Mouse (Mus musculus) midbrain, embryonic 16.5 days (tissue): Measurements from ENCODE around the gene Gse1. TPM values are rescaled to one million over a fixed set of nuclear protein-coding genes. Genes with fewer than 3 reads are reported as not detected.

Experiments
- ATAC-seq: fragments of 200-750 bp; cut with Nextera tagmentation; 2 replicates; pipeline ENCODE4 v1.8.0; 2017; ENCODE audit warnings: moderate TSS enrichment
- H3K27ac ChIP-seq: fragments of 300-500 bp; sonication (generic); 2 replicates; pipeline ENCODE4 v1.5.1; 2014; ENCODE audit warnings: mild to moderate bottlenecking, low read length, mixed read lengths
- H3K27me3 ChIP-seq: fragments of 300-500 bp; sonication (generic); 2 replicates; pipeline ENCODE4 v1.6.1; 2014; ENCODE audit warnings: low read depth, low read length, mixed read lengths; ENCODE audit not compliant: control insufficient read depth, insufficient read depth
- H3K36me3 ChIP-seq: fragments of 300-500 bp; sonication (generic); 2 replicates; pipeline ENCODE4 v1.6.1; 2014; ENCODE audit warnings: mild to moderate bottlenecking, low read length, moderate library complexity, mixed read lengths; ENCODE audit not compliant: control insufficient read depth, insufficient read depth
- H3K4me1 ChIP-seq: fragments of 300-500 bp; sonication (generic); 2 replicates; pipeline ENCODE4 v1.6.1; 2014; ENCODE audit warnings: mild to moderate bottlenecking, low read length, mixed read lengths; ENCODE audit not compliant: control insufficient read depth, insufficient read depth
- H3K4me2 ChIP-seq: fragments of 300-500 bp; sonication (generic); 2 replicates; pipeline ENCODE4 v1.6.1; 2014; ENCODE audit warnings: mild to moderate bottlenecking, low read length, mixed read lengths
- H3K4me3 ChIP-seq: fragments of 300-500 bp; sonication (generic); 2 replicates; pipeline ENCODE4 v1.5.1; 2014; ENCODE audit warnings: low read depth, mild to moderate bottlenecking, low read length, moderate library complexity, mixed read lengths
- H3K9ac ChIP-seq: fragments of 300-500 bp; sonication (generic); 2 replicates; pipeline ENCODE4 v1.6.1; 2014; ENCODE audit warnings: low read depth, low read length, mixed read lengths
- H3K9me3 ChIP-seq: fragments of 300-500 bp; sonication (generic); replicated peaks from 2 replicates; pipeline ENCODE4 v1.6.1; 2014; ENCODE audit warnings: mild to moderate bottlenecking, low read length, mixed read lengths; ENCODE audit not compliant: control insufficient read depth, poor library complexity, severe bottlenecking
- WGBS: fragments of 180-500 bp; shearing (Covaris S2); extraction: QIAGEN DNeasy Blood & Tissue Kit; methylation state at CpG from one replicate; pipeline ENCODE4 v1.1.7; 2014; 5-methylcytosine and 5-hydroxymethylcytosine counted together
- polyA plus RNA-seq: library from polyadenylated mRNA; unstranded; fragments of >200 nt; fragmentation: Nextera tagmentation; extraction: Ambion mirVana; gene quantifications from 2 replicates; pipeline ENCODE4 v1.2.1, GENCODE M21; 2015

Gse1 gene
- polyA plus RNA-seq, 1 experiment from 2014 or later, result 13.3 TPM

DNA sequence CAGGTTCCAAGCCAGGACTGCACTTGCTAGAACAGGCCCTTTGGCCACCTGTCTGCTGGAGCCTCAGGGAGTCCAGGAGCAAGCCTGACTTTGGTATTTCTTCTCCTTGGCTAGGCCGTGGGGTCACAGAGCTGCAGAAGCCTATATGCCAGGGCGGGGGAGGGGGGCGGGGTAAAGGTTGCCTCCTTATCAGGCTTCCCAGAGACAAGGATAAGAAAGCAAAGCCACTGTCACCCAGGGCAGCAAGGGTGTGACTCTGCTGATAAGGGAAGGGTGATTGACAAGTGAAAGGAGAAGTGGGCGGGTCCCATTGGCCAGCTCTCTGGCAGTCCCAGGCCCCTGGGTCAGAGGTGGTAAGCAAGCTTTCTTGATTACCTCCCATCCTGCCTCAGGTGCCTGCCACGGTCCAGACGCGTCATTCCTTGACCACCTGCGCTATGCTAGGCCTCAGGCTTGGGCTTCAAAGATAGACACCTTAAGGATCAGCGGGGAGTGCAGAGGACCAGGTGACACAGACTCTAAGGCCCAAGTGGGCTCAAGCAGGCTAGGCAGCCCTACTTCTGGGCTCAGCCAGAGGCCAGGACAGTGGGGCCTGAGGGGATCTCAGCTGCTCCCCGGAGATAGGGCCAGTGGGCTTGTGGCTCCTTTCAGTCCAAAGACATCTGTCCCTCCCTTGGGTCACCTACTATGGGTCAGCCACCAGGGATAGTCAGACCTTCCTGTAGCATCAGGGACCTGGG, 247.4 kb downstream of the Gse1 start:
- no peak for ATAC-seq
- Histone ChIP-seq H3K4me1 (peaks cover 31% of the 10 kb centered on the region), H3K9me3 (no peaks in the 10 kb centered on the region), H3K27ac (no peak overlapping the region), H3K4me3 (no peak overlapping the region), H3K4me2 (no peak overlapping the region), H3K36me3 (no peaks in the 10 kb centered on the region), H3K27me3 (no peaks in the 10 kb centered on the region), H3K9ac (no peak overlapping the region)
- 79% methylated on average over 10 of the region's 10 CpGs for WGBS

DNA sequence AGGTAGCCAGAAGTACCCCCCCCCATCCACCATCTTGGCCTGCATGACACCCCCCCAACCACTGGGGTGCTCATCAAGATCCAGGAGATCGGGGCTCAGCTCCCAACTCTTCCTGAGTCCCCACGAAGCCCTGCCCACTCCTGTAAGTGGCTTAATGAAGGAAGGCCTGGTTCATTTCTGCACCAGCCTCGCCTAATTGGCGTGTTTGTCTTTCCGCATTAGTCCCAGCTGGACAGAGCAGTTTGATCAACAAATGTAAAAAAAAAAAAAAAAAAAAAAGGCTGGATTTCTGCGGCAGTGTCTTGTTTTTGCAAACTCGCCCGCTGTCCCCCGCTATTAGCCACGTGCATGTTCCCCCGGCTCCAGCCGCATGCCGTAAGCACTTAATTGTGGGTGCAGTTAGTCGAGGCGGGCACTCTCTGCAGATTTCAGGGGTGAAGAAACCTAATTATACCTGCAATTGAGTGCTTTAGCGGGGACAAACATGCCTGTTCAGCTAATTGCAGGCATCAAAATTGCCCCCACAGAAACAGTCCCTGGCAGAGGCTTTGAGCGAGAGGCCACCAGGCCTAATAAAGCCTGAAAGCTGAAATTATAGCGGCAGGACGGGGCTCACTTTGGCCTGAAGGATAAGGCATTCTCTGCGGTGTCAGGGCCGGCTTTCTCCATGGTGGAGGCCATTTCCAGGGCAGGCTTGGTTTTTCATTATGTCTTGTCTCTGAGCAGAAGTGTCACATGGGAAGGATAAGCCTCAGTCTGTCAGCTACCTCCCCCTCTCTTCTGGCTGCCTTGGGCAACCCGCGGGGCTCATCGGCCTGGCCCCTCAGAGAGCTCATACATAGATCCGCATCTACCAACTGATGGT, 248.7 kb downstream of the Gse1 start:
- Histone ChIP-seq H3K9me3 (no peaks in the 10 kb centered on the region), H3K4me1 (peaks cover 22% of the 10 kb centered on the region), H3K9ac (no peak overlapping the region), H3K27ac (peak overlapping the region; percentile 56), H3K4me3 (no peak overlapping the region), H3K4me2 (no peak overlapping the region), H3K36me3 (no peaks in the 10 kb centered on the region), H3K27me3 (no peaks in the 10 kb centered on the region)
- no peak for ATAC-seq
- WGBS, result 18% methylated on average over 25 of the region's 25 CpGs

- Histone ChIP-seq H3K4me1 (peaks cover 16% of the 10 kb centered on the region), H3K27ac (no peak overlapping the region)
- WGBS, result 89% methylated on average over 11 of the region's 11 CpGs
Measured at GRCm38 (mm10) chr8:120478754-120479153, 250.5 kb downstream of the Gse1 start.

GRCm38 (mm10) chr8:120479691-120480090, 251.4 kb downstream of the Gse1 start:
- peaks cover 25% of the 10 kb centered on the region for H3K4me1 ChIP-seq
- no peak for ATAC-seq
- WGBS, result 86% methylated on average over 4 of the region's 4 CpGs
- no peak overlapping the region for H3K9ac ChIP-seq
- no peaks in the 10 kb centered on the region for H3K27me3 ChIP-seq
- H3K27ac ChIP-seq, result no peak overlapping the region
- no peaks in the 10 kb centered on the region for H3K9me3 ChIP-seq
- no peak overlapping the region for H3K4me2 ChIP-seq
- no peaks in the 10 kb centered on the region for H3K36me3 ChIP-seq
- H3K4me3 ChIP-seq, result no peak overlapping the region

More at GRCm38 (mm10) chr8:120478754-120479153, 250.5 kb downstream of the Gse1 start:
- no peak overlapping the region for H3K4me2 ChIP-seq
- H3K27me3 ChIP-seq, result no peaks in the 10 kb centered on the region
- no peak for ATAC-seq
- H3K9me3 ChIP-seq, result no peaks in the 10 kb centered on the region
- no peak overlapping the region for H3K9ac ChIP-seq
- H3K4me3 ChIP-seq, result no peak overlapping the region
- no peaks in the 10 kb centered on the region for H3K36me3 ChIP-seq

DNA sequence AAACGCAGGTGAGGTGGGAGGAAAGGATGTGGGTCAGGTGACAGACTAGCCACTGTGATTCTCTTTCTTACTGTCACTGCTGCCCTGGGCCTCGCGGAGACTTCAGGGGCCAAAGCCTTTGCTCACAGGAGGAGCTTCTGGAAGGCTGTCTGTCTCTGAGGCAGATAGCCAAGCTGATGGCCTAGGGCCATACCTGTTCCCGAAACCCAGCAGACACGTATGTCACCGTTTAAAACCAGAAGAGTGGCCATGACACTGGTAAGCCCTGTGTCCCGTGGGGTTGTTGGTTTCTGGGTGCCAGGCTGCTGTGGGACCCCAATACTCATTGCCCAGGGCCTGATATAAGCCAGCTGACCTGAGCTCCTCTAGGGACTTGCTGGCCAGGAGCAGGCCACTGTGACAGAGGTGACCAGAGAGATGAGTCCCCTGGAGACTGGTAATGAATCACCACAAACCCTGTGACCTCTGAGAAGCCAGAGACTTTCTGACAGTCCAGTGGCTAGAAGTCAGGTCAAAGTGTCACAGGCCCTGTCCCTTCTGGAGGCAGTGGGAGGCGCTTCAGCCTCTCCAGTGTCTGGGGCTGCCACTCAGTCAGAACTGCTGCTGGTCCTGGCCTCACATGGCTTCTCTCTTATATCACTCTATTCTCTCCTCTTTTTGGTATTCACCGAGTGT, 253.9 kb downstream of the Gse1 start:
- Histone ChIP-seq H3K9me3 (no peaks in the 10 kb centered on the region), H3K27ac (no peak overlapping the region), H3K4me1 (peaks cover 32% of the 10 kb centered on the region), H3K4me2 (no peak overlapping the region), H3K27me3 (no peaks in the 10 kb centered on the region), H3K9ac (no peak overlapping the region), H3K36me3 (no peaks in the 10 kb centered on the region), H3K4me3 (no peak overlapping the region)
- no peak for ATAC-seq
- WGBS, result 77% methylated on average over 9 of the region's 9 CpGs

GRCm38 (mm10) chr8:120484460-120484859, 256.2 kb downstream of the Gse1 start:
- WGBS, result 54% methylated on average over 6 of the region's 6 CpGs

GRCm38 (mm10) chr8:120485116-120485515, 256.9 kb downstream of the Gse1 start:
- Histone ChIP-seq H3K4me2 (no peak overlapping the region), H3K9ac (peak overlapping the region; percentile 18; the same call in 1 of the 2 replicates), H3K4me1 (peaks cover 29% of the 10 kb centered on the region), H3K4me3 (no peak overlapping the region), H3K27me3 (no peaks in the 10 kb centered on the region), H3K27ac (peak overlapping the region; percentile 60; the same call in 1 of the 2 replicates), H3K36me3 (no peaks in the 10 kb centered on the region), H3K9me3 (no peaks in the 10 kb centered on the region)
- ATAC-seq, result 0 out of 2 replicates have a peak, but pooled peaks have one; percentile 5
- 49% methylated on average over 6 of the region's 6 CpGs for whole genome bisulfite sequencing

More at GRCm38 (mm10) chr8:120484460-120484859, 256.2 kb downstream of the Gse1 start:
- H3K9ac ChIP-seq, result peak overlapping the region; percentile 18; the same call in 1 of the 2 replicates
- no peaks in the 10 kb centered on the region for H3K27me3 ChIP-seq
- H3K36me3 ChIP-seq, result no peaks in the 10 kb centered on the region
- no peak overlapping the region for H3K4me2 ChIP-seq
- no peaks in the 10 kb centered on the region for H3K9me3 ChIP-seq
- no peak overlapping the region for H3K4me3 ChIP-seq
- no peak for ATAC-seq
- H3K4me1 ChIP-seq, result peaks cover 29% of the 10 kb centered on the region
- peak overlapping the region; percentile 60 for H3K27ac ChIP-seq

DNA sequence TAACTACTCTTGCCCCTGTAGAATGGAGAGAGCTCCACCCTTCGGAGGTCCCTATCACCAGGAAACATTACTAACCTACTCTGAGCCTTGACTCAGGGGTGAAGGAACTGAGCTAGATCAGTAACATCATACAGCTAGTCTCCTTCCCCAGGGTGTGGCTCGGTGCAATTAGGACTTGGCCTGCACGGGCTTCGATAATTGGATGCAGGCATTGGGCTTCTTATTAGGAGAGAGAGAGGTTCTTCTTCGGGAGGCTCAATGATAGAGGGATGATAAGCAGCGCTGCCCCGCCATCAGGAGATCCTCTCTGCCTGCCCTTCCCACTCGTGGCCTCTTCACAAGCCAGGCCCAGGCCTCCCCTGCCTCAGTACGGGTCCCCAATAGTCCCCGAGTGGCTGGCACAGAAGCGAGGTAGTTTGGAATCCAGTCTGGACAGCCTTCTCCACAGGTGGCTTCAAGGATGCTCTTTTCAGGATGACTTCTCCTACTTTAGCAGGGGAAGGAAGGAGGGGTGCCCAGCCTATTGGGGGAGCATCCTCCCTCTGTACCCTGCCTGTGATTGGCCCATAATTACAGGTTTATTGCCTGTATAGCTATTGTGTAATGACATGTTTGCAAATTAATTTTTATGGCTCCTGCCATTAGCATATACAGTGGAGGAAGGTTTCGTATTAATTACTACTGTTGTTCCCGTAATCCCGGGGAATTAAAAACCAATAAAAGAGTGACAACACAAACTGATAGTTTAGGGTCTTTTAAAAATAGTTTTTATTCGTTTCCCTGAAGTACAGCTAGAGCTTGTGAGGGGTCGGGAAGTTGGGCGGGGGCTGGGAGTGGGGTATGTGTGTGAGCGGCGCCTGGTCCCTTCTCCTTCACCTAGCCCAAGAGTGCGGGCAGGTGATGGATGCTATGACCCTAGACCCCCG, 257.6 kb downstream of the Gse1 start:
- ATAC-seq, result 0 out of 2 replicates have a peak, but pooled peaks have one; percentile 1
- Histone ChIP-seq H3K9me3 (no peaks in the 10 kb centered on the region), H3K36me3 (no peaks in the 10 kb centered on the region), H3K4me3 (peak overlapping the region; percentile 76), H3K4me2 (peak overlapping the region; percentile 89), H3K27me3 (no peaks in the 10 kb centered on the region), H3K27ac (peak overlapping the region; percentile 99), H3K4me1 (peaks cover 35% of the 10 kb centered on the region), H3K9ac (peak overlapping the region; percentile 94)
- 20% methylated on average over 21 of the region's 21 CpGs for WGBS
